Mouse (Mus musculus): Measurements from ENCODE around the gene Eps15l1.

- TF ChIP-seq CTCF (IDR thresholded peaks at IDR 0.05; ENCODE audit: borderline replicate concordance, control insufficient read depth, extremely low read depth, insufficient read depth, low read length, poor library complexity) (no peak), POLR2A (IDR thresholded peaks at IDR 0.05; ENCODE audit: control insufficient read depth, extremely low read depth, insufficient read depth, low read length, poor library complexity) (no peak)
These were observed 45.0 kb downstream of the Eps15l1 start for GRCm38 (mm10) chr8:72376309-72376708.
